Mouse (Mus musculus): ENCODE data around the gene Itch.

DNA sequence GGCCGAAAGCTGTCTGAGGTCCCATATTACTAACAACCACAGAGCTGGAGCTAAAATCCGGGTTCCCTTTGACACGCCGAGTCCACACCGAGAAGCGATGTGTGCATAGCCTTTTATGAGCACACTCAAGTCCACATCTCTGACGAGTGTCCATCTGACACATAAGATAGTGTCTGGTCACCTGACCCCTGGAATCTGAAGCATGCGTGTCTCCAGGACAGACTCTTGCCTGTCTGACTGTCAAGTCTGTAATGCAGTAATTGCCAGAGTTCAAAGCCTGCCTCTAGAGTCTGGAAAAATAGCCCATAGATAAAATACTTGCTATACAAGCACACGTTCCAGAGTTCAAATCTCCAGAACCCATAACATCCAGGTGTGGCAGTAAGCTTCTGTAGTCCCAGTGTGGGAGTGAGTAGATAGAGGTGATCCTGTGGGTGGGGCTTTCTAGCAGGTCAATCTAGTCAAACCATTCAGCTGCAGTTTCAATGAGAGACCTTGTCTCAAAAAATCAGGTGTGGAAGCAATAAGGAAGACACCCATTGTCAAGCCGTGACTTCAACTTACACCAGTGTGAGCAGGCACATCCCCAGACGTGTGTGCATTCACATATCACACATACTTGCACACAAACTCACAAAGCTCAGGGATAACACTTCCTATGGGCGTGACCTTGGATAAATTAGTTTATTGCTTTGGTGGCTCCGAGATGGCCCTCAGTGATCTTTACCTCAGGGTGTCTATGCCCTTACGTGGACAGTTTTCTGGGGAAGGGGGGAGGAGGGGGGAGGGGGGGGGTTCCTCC, 33.1 kb upstream of the Itch start:
- TF ChIP-seq CTCF (IDR thresholded peaks at IDR 0.05; ENCODE audit: low read depth): no peak
- no peak for TF ChIP-seq EP300 (IDR thresholded peaks at IDR 0.05; ENCODE audit: low read depth)

Measured in liver, embryonic 14.5 days (tissue).